Mouse (Mus musculus) intestine, postnatal 0 days (tissue): ENCODE data around the gene 4933415A04Rik. TPM values are rescaled to one million over a fixed set of nuclear protein-coding genes. Genes with fewer than 3 reads are reported as not detected.

Experiments
- ATAC-seq: fragments of 200-750 bp; cut with Nextera tagmentation; 2 replicates; pipeline ENCODE4 v1.8.0; 2017; ENCODE audit warnings: mild to moderate bottlenecking, moderate TSS enrichment, moderate library complexity
- H3K27ac ChIP-seq: fragments of 300-500 bp; sonication (generic); 2 replicates; pipeline ENCODE4 v1.5.1; 2014; ENCODE audit warnings: mild to moderate bottlenecking, low read depth, low read length, moderate library complexity
- H3K27me3 ChIP-seq: fragments of 300-500 bp; sonication (generic); replicated peaks from 2 replicates; pipeline ENCODE4 v1.6.1; 2014; ENCODE audit warnings: low read length, mixed read lengths; ENCODE audit not compliant: control insufficient read depth, insufficient read depth
- H3K36me3 ChIP-seq: fragments of 300-500 bp; sonication (generic); 2 replicates; pipeline ENCODE4 v1.6.1; 2014; ENCODE audit warnings: mild to moderate bottlenecking, moderate library complexity; ENCODE audit not compliant: control insufficient read depth, insufficient read depth
- H3K4me1 ChIP-seq: fragments of 300-500 bp; sonication (generic); replicated peaks from 2 replicates; pipeline ENCODE4 v1.6.1; 2014; ENCODE audit warnings: antibody characterized with exemption, low read length, mixed read lengths; ENCODE audit not compliant: control insufficient read depth, insufficient read depth
- H3K4me2 ChIP-seq: fragments of 300-500 bp; sonication (generic); replicated peaks from 2 replicates; pipeline ENCODE4 v1.6.1; 2014; ENCODE audit warnings: low read depth, mild to moderate bottlenecking, moderate library complexity
- H3K4me3 ChIP-seq: fragments of 300-500 bp; sonication (generic); 2 replicates; pipeline ENCODE4 v1.5.1; 2014; ENCODE audit warnings: low read depth, low read length
- H3K9ac ChIP-seq: fragments of 300-500 bp; sonication (generic); 2 replicates; pipeline ENCODE4 v1.6.1; 2014; ENCODE audit warnings: mild to moderate bottlenecking, low read depth, low read length
- H3K9me3 ChIP-seq: fragments of 300-500 bp; sonication (generic); 2 replicates; pipeline ENCODE4 v1.6.1; 2016; ENCODE audit warnings: mixed run types; ENCODE audit not compliant: control insufficient read depth
- CTCF ChIP-seq: sonication (generic); IDR thresholded peaks from 2 replicates; pipeline ENCODE4 v1.5.1; 2016; ENCODE audit warnings: low read depth, mild to moderate bottlenecking, control low read depth, antibody characterized with exemption, moderate library complexity
- WGBS: fragments of 180-500 bp; shearing (Covaris S2); extraction: QIAGEN DNeasy Blood & Tissue Kit; methylation state at CpG from one replicate; pipeline ENCODE4 v1.1.7; 2014; 5-methylcytosine and 5-hydroxymethylcytosine counted together
- polyA plus RNA-seq: library from polyadenylated mRNA; unstranded; fragments of >200 nt; fragmentation: Nextera tagmentation; extraction: Ambion mirVana; gene quantifications from 2 replicates; pipeline ENCODE4 v1.2.1, GENCODE M21; 2015

4933415A04Rik gene
- polyA plus RNA-seq, 1 experiment from 2014 or later = 5.3 TPM

DNA sequence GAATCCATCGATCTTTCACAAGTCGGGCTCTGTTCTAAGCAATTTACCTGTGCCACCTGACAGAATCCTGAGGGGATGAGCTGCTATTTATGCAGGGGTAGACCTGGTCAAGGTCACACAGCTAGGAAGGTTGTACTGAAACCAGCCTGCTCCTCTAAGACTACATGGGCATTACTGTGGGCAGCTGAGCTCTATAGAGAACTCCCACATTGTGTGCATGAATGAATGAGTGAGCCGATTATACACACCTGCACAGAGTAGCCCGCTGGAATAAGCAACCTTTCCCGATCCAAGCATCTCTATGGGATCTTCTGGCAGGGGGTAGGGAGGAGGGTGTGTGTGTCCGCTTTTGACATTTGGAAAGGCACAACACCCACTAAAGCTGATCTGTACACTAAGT, 46.3 kb downstream of the 4933415A04Rik start:
- TF ChIP-seq CTCF = no peak
- H3K9me3 ChIP-seq = no peaks in the 10 kb centered on the region
- no peak overlapping the region for H3K4me3 ChIP-seq
- WGBS = 71% methylated on average over 6 of the region's 6 CpGs
- no peak for ATAC-seq
- no peak overlapping the region for H3K27ac ChIP-seq
- no peak overlapping the region for H3K4me2 ChIP-seq
- no peaks in the 10 kb centered on the region for H3K36me3 ChIP-seq
- H3K4me1 ChIP-seq = peaks cover 5% of the 10 kb centered on the region; the same call in 1 of the 2 replicates
- no peak overlapping the region for H3K9ac ChIP-seq
- H3K27me3 ChIP-seq = no peaks in the 10 kb centered on the region

- H3K9me3 ChIP-seq = no peaks in the 10 kb centered on the region
- ATAC-seq = peak; percentile 75
- no peaks in the 10 kb centered on the region for H3K36me3 ChIP-seq
- no peak overlapping the region; the same call in 1 of the 2 replicates for H3K27ac ChIP-seq
- H3K27me3 ChIP-seq = no peaks in the 10 kb centered on the region
- H3K9ac ChIP-seq = no peak overlapping the region; the same call in 1 of the 2 replicates
- H3K4me1 ChIP-seq = peaks cover 5% of the 10 kb centered on the region; the same call in 1 of the 2 replicates
- TF ChIP-seq CTCF = peak; percentile 43; the same call in 1 of the 2 replicates
- no peak overlapping the region for H3K4me3 ChIP-seq
- peak overlapping the region; percentile 46 for H3K4me2 ChIP-seq
- 13% methylated on average over 19 of the region's 19 CpGs for WGBS
Observed at GRCm38 (mm10) chr11:43633658-43634401, 47.0 kb downstream of the 4933415A04Rik start.

DNA sequence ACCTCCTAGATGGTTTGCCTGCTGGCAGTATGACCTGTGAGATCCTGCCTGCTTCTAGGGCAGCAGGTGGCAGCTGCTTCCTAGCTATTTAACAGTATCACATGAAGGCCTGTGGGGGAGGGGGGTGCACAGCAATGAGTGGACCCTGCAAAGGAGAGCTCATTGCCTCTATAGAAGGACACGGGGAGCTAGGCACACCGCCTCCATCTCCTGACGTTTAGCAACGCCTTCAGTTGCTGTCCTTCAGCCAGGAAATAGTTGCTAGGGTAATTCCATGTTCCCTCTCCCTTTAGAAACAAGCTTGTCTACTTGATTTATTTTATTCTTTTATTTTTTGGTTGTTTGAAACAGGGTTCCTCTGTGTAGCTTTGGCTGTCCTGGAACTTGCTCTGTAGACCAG, 49.9 kb downstream of the 4933415A04Rik start:
- no peaks in the 10 kb centered on the region for H3K27me3 ChIP-seq
- no peak overlapping the region for H3K27ac ChIP-seq
- H3K9me3 ChIP-seq = no peaks in the 10 kb centered on the region
- H3K9ac ChIP-seq = no peak overlapping the region
- no peak overlapping the region for H3K4me3 ChIP-seq
- H3K4me1 ChIP-seq = peaks cover 5% of the 10 kb centered on the region; the same call in 1 of the 2 replicates
- ATAC-seq = no peak
- WGBS = 71% methylated on average over 4 of the region's 4 CpGs
- no peak for TF ChIP-seq CTCF
- no peaks in the 10 kb centered on the region for H3K36me3 ChIP-seq
- no peak overlapping the region for H3K4me2 ChIP-seq

DNA sequence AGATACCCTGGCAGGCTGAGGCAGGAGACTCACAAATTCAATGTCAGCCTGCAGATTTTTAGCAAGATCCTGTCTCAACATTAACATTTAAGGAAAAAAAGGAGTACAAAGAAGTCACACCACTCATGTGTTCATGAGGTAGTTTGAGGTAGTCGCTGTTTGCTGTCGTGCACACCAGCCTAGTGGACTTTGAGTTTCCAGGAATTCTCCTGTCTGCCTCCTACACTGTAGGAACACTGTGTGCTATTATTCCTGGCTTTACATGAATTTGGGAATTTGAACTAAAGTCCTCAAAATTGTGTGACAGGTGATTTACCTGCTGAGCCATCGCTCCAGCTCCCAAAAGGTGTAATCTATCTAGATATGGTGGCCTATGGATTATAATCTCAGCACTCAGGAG, 51.6 kb downstream of the 4933415A04Rik start:
- Histone ChIP-seq H3K9ac (no peak overlapping the region), H3K27me3 (no peaks in the 10 kb centered on the region), H3K36me3 (no peaks in the 10 kb centered on the region), H3K27ac (no peak overlapping the region), H3K9me3 (no peaks in the 10 kb centered on the region), H3K4me2 (no peak overlapping the region), H3K4me1 (no peaks in the 10 kb centered on the region), H3K4me3 (no peak overlapping the region)
- WGBS = 81% methylated on average over 3 of the region's 3 CpGs
- TF ChIP-seq CTCF = no peak
- no peak for ATAC-seq

Other genes with a start within 250 kb of the 4933415A04Rik start
- gene Pttg1, start 160.8 kb upstream of the 4933415A04Rik start, polyA plus RNA-seq = 88.3 and 88.4 TPM in 2 replicates
- 33.6 and 40.3 TPM in 2 replicates for gene Slu7, start 153.3 kb upstream of the 4933415A04Rik start, polyA plus RNA-seq
- gene C1qtnf2, start 112.8 kb upstream of the 4933415A04Rik start, polyA plus RNA-seq = 9.4 and 11.9 TPM in 2 replicates
- gene Ccnjl, start 58.3 kb upstream of the 4933415A04Rik start, polyA plus RNA-seq = 15.8 and 19.1 TPM in 2 replicates
- gene Fabp6, start 14.5 kb downstream of the 4933415A04Rik start, polyA plus RNA-seq = 88.4 and 127 TPM in 2 replicates
- gene Pwwp2a, start 95.0 kb downstream of the 4933415A04Rik start, polyA plus RNA-seq = 12.1 and 12.5 TPM in 2 replicates
- 54.6 and 58.3 TPM in 2 replicates for gene Ttc1, start 161.0 kb downstream of the 4933415A04Rik start, polyA plus RNA-seq